Mouse (Mus musculus) duodenum, adult 2 months (tissue): ENCODE data around the gene Crybg1. TPM values are rescaled to one million over a fixed set of nuclear protein-coding genes. Genes with fewer than 3 reads are reported as not detected.

Experiments
- polyA plus RNA-seq: library from polyadenylated mRNA; depleted of rRNA; stranded (reverse); fragments of >200 nt; gene quantifications from 2 replicates; pipeline ENCODE4 v1.2.3, GENCODE M21; 2012; ENCODE audit warnings: low replicate concordance; rRNA removed

The Crybg1 gene
- 4.3 and 6.2 TPM in 2 replicates for polyA plus RNA-seq

GRCm38 (mm10) chr10:44148337-44149317 lies at the start of gene Crybg1:
Crybg1 (minus strand) TSS chr10:44148853.

GRCm38 (mm10) chr10:43901578-43902194 lies 247.0 kb downstream of the Crybg1 start, which contains the start of the genes Qrsl1 and Rtn4ip1:
Qrsl1 (minus strand) TSS chr10:43901745.
Rtn4ip1 (plus strand) TSS chr10:43901807.

Other genes starting within 250 kb of the Crybg1 start
- 4.1 and 8.7 TPM in 2 replicates for gene Qrsl1, start 247.1 kb downstream of the Crybg1 start, polyA plus RNA-seq
- gene Rtn4ip1, start 247.0 kb downstream of the Crybg1 start, polyA plus RNA-seq: 5.1 and 6.5 TPM in 2 replicates
- gene Atg5, start 119.5 kb upstream of the Crybg1 start, polyA plus RNA-seq: 5.5 and 6.3 TPM in 2 replicates